14 mouse cellular contexts compared by ENCODE assay signal in the genomic region with DNA sequence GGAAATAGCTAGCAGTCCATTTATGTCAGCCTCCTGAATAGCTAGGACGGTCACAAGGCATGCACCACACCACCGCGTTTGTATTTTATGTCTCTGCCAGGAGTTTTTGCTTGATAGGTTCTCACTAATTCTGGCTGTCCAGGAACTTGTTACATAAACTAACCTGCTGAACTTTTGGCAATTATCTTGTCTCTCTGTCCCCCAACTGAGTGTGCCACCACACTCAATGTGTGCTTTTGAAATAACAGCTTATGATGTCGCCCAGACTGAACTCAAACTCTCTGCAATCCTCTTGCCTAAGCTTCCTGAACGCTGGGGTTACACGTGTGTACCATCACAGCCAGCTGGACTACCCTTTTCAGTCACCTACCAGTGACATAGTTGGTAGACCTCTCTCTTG.
"Had no signal": no experiment of that assay in that cellular context is flagged by ENCODE, and none has a peak within 500 bp of the region (broad histone marks: within the 10 kb centered on the region; RNA-seq: fewer than 3 reads in every experiment).

No protein-coding gene starts in this region.

- ATAC-seq: liver, embryonic 12.5 days; midbrain, embryonic 15.5 days had no signal

- DNase-seq: kidney, adult 9 months; kidney, postnatal 14 days; kidney, postnatal 4 days; left cerebral cortex, postnatal 4 days; lung, adult 18-20 months; lung, postnatal 10 days; lung, postnatal 36 days; thymus, adult 18-20 months; thymus, postnatal 36 days had no signal

- H3K9me3 ChIP-seq: liver, embryonic 12.5 days; liver, embryonic 15.5 days; lung, embryonic 15.5 days; midbrain, embryonic 15.5 days had no signal

- H3K9ac ChIP-seq: liver, embryonic 12.5 days; liver, embryonic 15.5 days; lung, embryonic 15.5 days had no signal

- H3K27ac ChIP-seq: liver, embryonic 12.5 days; liver, embryonic 15.5 days; lung, embryonic 15.5 days; midbrain, embryonic 10.5 days; midbrain, embryonic 15.5 days had no signal

- H3K36me3 ChIP-seq: liver, embryonic 12.5 days; liver, embryonic 15.5 days; lung, embryonic 15.5 days; midbrain, embryonic 15.5 days had no signal
